Mouse (Mus musculus): ENCODE results near the gene Tmem208.

- TF ChIP-seq CTCF (IDR thresholded peaks at IDR 0.05; ENCODE audit: control insufficient read depth, insufficient read depth, insufficient read length): no peak
- no peak for TF ChIP-seq MAX (IDR thresholded peaks at IDR 0.05)
Observed at GRCm38 (mm10) chr8:105295895-105296573, 30.1 kb upstream of the Tmem208 start, which contains the start of gene Exoc3l.

All from C2C12 (cell line).